Mouse (Mus musculus) embryo, embryonic 11 days (tissue): Measurements from ENCODE around the gene Jup.

Source experiments
- DNase-seq: peaks from one replicate; pipeline ENCODE4 v3.0.0-alpha.2; 2015

Jup gene

GRCm38 (mm10) chr11:100397600-100398389, at the start of gene Jup:
Gene Jup (minus strand): TSS chr11:100397763.
- DNase-seq, result peak; percentile 99

GRCm38 (mm10) chr11:100442625-100443024, 45.1 kb upstream of the Jup start:
- no peak for DNase-seq

GRCm38 (mm10) chr11:100441797-100442196, 44.2 kb upstream of the Jup start, which contains the start of the genes Nt5c3b and Klhl10:
Gene Nt5c3b (minus strand): TSS chr11:100441808.
Gene Klhl10 (plus strand): TSS chr11:100441917.
- no peak for DNase-seq

GRCm38 (mm10) chr11:100440691-100441522, 43.3 kb upstream of the Jup start:
- DNase-seq, result peak; percentile 93

GRCm38 (mm10) chr11:100437901-100438300, 40.3 kb upstream of the Jup start:
- DNase-seq, result no peak

- no peak for DNase-seq
Measured at GRCm38 (mm10) chr11:100435678-100436246, 38.2 kb upstream of the Jup start.

- DNase-seq, result no peak
Measured at GRCm38 (mm10) chr11:100432002-100432401, 34.4 kb upstream of the Jup start.

GRCm38 (mm10) chr11:100430052-100430451, 32.5 kb upstream of the Jup start:
- no peak for DNase-seq

- no peak for DNase-seq
Measured at GRCm38 (mm10) chr11:100428612-100429199, 31.1 kb upstream of the Jup start.

- no peak for DNase-seq
Measured at GRCm38 (mm10) chr11:100426820-100427219, 29.3 kb upstream of the Jup start.

GRCm38 (mm10) chr11:100425851-100426250, 28.3 kb upstream of the Jup start:
- peak; percentile 77 for DNase-seq

- DNase-seq, result no peak
Measured at GRCm38 (mm10) chr11:100423836-100424235, 26.3 kb upstream of the Jup start.

- no peak for DNase-seq
Measured at GRCm38 (mm10) chr11:100421537-100421936, 24.0 kb upstream of the Jup start.

GRCm38 (mm10) chr11:100414914-100415822, 17.6 kb upstream of the Jup start, which contains the start of gene Fkbp10:
Gene Fkbp10 (plus strand): TSS chr11:100415697.
- peak; percentile 83 for DNase-seq

- peak; percentile 94 for DNase-seq
Measured at GRCm38 (mm10) chr11:100414021-100414913, 16.7 kb upstream of the Jup start, which contains the start of gene P3h4. Gene P3h4 (minus strand): TSS chr11:100414836.

- no peak for DNase-seq
Measured at GRCm38 (mm10) chr11:100413541-100413940, 16.0 kb upstream of the Jup start.

- DNase-seq, result no peak
Measured at GRCm38 (mm10) chr11:100411736-100412135, 14.2 kb upstream of the Jup start.

GRCm38 (mm10) chr11:100409686-100410085, 12.1 kb upstream of the Jup start:
- DNase-seq, result no peak

- DNase-seq, result no peak
Measured at GRCm38 (mm10) chr11:100408835-100409462, 11.4 kb upstream of the Jup start.
